ENCODE assay signal across 9 mouse cellular contexts in the genomic region with DNA sequence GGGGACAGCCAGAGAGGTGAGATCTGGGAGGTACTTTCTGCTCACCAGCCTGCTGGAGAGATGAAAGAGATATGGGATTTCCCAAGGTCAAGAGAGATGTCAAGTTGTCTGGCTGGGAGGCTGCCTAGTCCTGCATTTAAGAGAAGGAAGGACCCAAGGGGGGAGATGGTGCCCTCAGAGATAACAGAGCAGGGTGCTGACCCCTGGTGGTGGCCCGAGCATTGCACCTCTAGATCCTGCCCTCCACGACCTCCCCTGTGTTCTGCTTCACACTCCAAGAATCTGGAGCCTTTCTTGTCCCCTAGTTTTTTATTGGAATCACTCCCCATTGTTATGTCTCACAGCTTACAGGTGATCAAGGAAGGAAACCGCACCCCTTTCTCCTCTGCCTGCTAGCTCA. TPM values are rescaled to one million over a fixed set of nuclear protein-coding genes. Genes with fewer than 3 reads are reported as not detected.
A peak's percentile ranks its signal among the peaks of the same experiment; 100 is the strongest.
DNase-seq lines count a peak whose midpoint lies in the region; ATAC-seq and TF ChIP-seq lines count a peak whose summit lies in the region.
"Had no signal": no experiment of that assay in that cellular context is flagged by ENCODE, and none has a peak within 500 bp of the region (broad histone marks: within the 10 kb centered on the region; RNA-seq: fewer than 3 reads in every experiment).

No protein-coding gene starts in this region.

- intact Hi-C loops in left cerebral cortex, postnatal 4 days (cut with DNase I): no loop called here
- intact Hi-C loops in gastrocnemius, postnatal 36 days (cut with DNase I): loop anchor here (2.0 kb wide), 1 partner anchor 16 kb away; no protein-coding TSS in a partner anchor

- peaks cover 5 to 43% of the 10 kb centered on the region in 2 experiments for H3K4me1 ChIP-seq in ES-E14 (ENCODE audit: control insufficient read depth in 2 of 2, insufficient read depth in 2 of 2, low read length in 2 of 2, poor library complexity in 1 of 2)
- peaks cover 5% of the 10 kb centered on the region; the same call in 1 of the 2 replicates for H3K4me1 ChIP-seq in bone marrow macrophage, adult 2 months (ENCODE audit: control insufficient read depth, insufficient read depth, low read length)
- H3K4me1 ChIP-seq in lung, embryonic 14.5 days (ENCODE audit: insufficient read depth): peaks cover 6% of the 10 kb centered on the region; the same call in 1 of the 2 replicates
- peaks cover 47% of the 10 kb centered on the region for H3K4me1 ChIP-seq in stomach, embryonic 15.5 days
- H3K4me1 ChIP-seq in forebrain, embryonic 12.5 days: peaks cover 24% of the 10 kb centered on the region

- H3K9ac ChIP-seq in ES-E14 (ENCODE audit: insufficient read depth, low read depth, low read length, poor library complexity, severe bottlenecking): no peak overlapping the region
- no peak overlapping the region for H3K9ac ChIP-seq in lung, embryonic 14.5 days
- H3K9ac ChIP-seq in stomach, embryonic 15.5 days: no peak overlapping the region
- H3K9ac ChIP-seq in forebrain, embryonic 12.5 days: no peak overlapping the region
- H3K9ac ChIP-seq: neural tube, embryonic 13.5 days had no signal

- in situ Hi-C loops in ES-E14 (cut with MboI; ENCODE audit: low sequenced_read_pairs in 2 of 2, unreplicated experiment in 2 of 2): no loop called here

- H3K4me2 ChIP-seq in lung, embryonic 14.5 days: no peak overlapping the region
- no peak overlapping the region for H3K4me2 ChIP-seq in stomach, embryonic 15.5 days
- H3K4me2 ChIP-seq in forebrain, embryonic 12.5 days: no peak overlapping the region
- H3K4me2 ChIP-seq: neural tube, embryonic 13.5 days had no signal

- H3K27ac ChIP-seq in ES-E14 (ENCODE audit: insufficient read depth, low read depth, low read length, poor library complexity, severe bottlenecking): no peak overlapping the region
- H3K27ac ChIP-seq in bone marrow macrophage, adult 2 months (ENCODE audit: insufficient read depth, low read depth, low read length): no peak overlapping the region
- no peak overlapping the region for H3K27ac ChIP-seq in lung, embryonic 14.5 days (ENCODE audit: low read depth)
- H3K27ac ChIP-seq in stomach, embryonic 15.5 days: peak overlapping the region; percentile 89; the same call in 1 of the 2 replicates
- no peak overlapping the region for H3K27ac ChIP-seq in forebrain, embryonic 12.5 days
- H3K27ac ChIP-seq: neural tube, embryonic 13.5 days had no signal

- peak; percentile 73 for DNase-seq in left cerebral cortex, postnatal 4 days
- DNase-seq in left cerebral cortex, adult 11 months (ENCODE audit: low spot score): no peak
- DNase-seq in ES-E14 (ENCODE audit: low read depth, low spot score): peak; percentile 65
- peak; percentile 70 for DNase-seq in gastrocnemius, postnatal 36 days
- DNase-seq in lung, embryonic 14.5 days: peak; percentile 83

- 13% methylated on average over 3 of the region's 3 CpGs for whole genome bisulfite sequencing in lung, embryonic 14.5 days
- 8% methylated on average over 3 of the region's 3 CpGs for WGBS in stomach, embryonic 15.5 days
- WGBS in forebrain, embryonic 12.5 days: 6% methylated on average over 3 of the region's 3 CpGs

- no peak overlapping the region for H3K4me3 ChIP-seq in ES-E14 (ENCODE audit: insufficient read depth in 1 of 2, low read depth in 1 of 2, low read length in 2 of 2, poor library complexity in 1 of 2, severe bottlenecking in 1 of 2)
- no peak overlapping the region for H3K4me3 ChIP-seq in bone marrow macrophage, adult 2 months (ENCODE audit: insufficient read depth, low read length)
- no peak overlapping the region for H3K4me3 ChIP-seq in lung, embryonic 14.5 days (ENCODE audit: low read depth, low read length)
- no peak overlapping the region for H3K4me3 ChIP-seq in stomach, embryonic 15.5 days (replicated peaks)
- H3K4me3 ChIP-seq in forebrain, embryonic 12.5 days (replicated peaks): no peak overlapping the region
- H3K4me3 ChIP-seq: neural tube, embryonic 13.5 days had no signal

- 0 out of 2 replicates have a peak, but pooled peaks cover 3% of the 10 kb centered on the region for H3K27me3 ChIP-seq in lung, embryonic 14.5 days (ENCODE audit: insufficient read depth, low read length)
- no peaks in the 10 kb centered on the region for H3K27me3 ChIP-seq in stomach, embryonic 15.5 days (replicated peaks)
- peaks cover 30% of the 10 kb centered on the region; the same call in 1 of the 2 replicates for H3K27me3 ChIP-seq in forebrain, embryonic 12.5 days

- no peak for TF ChIP-seq POLR2A in bone marrow macrophage, adult 2 months (IDR thresholded peaks at IDR 0.05; ENCODE audit: borderline replicate concordance, low read depth, low read length)

- H3K36me3 ChIP-seq in ES-E14 (ENCODE audit: control insufficient read depth, insufficient read depth, low read length, poor library complexity, severe bottlenecking): peaks cover 3% of the 10 kb centered on the region; the same call in 1 of the 2 replicates
- peaks cover 8% of the 10 kb centered on the region; the same call in 1 of the 2 replicates for H3K36me3 ChIP-seq in lung, embryonic 14.5 days (ENCODE audit: insufficient read depth)
- H3K36me3 ChIP-seq in stomach, embryonic 15.5 days: no peaks in the 10 kb centered on the region
- no peaks in the 10 kb centered on the region; the same call in 1 of the 2 replicates for H3K36me3 ChIP-seq in forebrain, embryonic 12.5 days (replicated peaks)
- H3K36me3 ChIP-seq: neural tube, embryonic 13.5 days had no signal

- ATAC-seq in lung, embryonic 14.5 days (ENCODE audit: insufficient read depth): no peak
- ATAC-seq in stomach, embryonic 15.5 days (ENCODE audit: insufficient read depth, low FRiP score, low read depth): no peak
- no peak for ATAC-seq in forebrain, embryonic 12.5 days (ENCODE audit: low FRiP score)

- no peaks in the 10 kb centered on the region for H3K9me3 ChIP-seq in ES-E14 (ENCODE audit: control insufficient read depth, insufficient read depth, low read depth, low read length)
- no peaks in the 10 kb centered on the region for H3K9me3 ChIP-seq in lung, embryonic 14.5 days (ENCODE audit: low read depth, low read length)
- H3K9me3 ChIP-seq in stomach, embryonic 15.5 days: no peaks in the 10 kb centered on the region
- no peaks in the 10 kb centered on the region for H3K9me3 ChIP-seq in forebrain, embryonic 12.5 days
- H3K9me3 ChIP-seq: neural tube, embryonic 13.5 days had no signal

- peak; percentile 82 for TF ChIP-seq CTCF in bone marrow macrophage, adult 2 months (IDR thresholded peaks at IDR 0.05; ENCODE audit: low read depth, low read length)
- peak; percentile 86 for TF ChIP-seq CTCF in lung, embryonic 14.5 days (IDR thresholded peaks at IDR 0.05; ENCODE audit: low read depth)

TF ChIP-seq in ES-E14, 5 proteins besides CTCF, POLR2A, EP300 and RAD21:
- no peak for TF ChIP-seq ZNF384 (IDR thresholded peaks at IDR 0.05; ENCODE audit: low read depth, low read length)
- no peak for TF ChIP-seq HCFC1 (IDR thresholded peaks at IDR 0.05; ENCODE audit: borderline replicate concordance, insufficient read depth, low read length)
- no peak for TF ChIP-seq ZC3H11A (IDR thresholded peaks at IDR 0.05; ENCODE audit: borderline replicate concordance, low read depth, low read length)
- no peak for TF ChIP-seq MAFK (IDR thresholded peaks at IDR 0.05; ENCODE audit: insufficient read depth, low read depth, low read length)
TF ChIP-seq in ES-E14: peak in this region for 0.

RNA-seq across cellular contexts. Expression of gene Grasp, which starts 12.9 kb away (rescaled TPM):
- 10 to 100 TPM; 12.3 to 13.5 TPM for total RNA-seq in left cerebral cortex, postnatal 4 days (2021)
- total RNA-seq in ES-E14 (2012; rRNA removed): 10.8 and 12.9 TPM in 2 replicates
- 0.40 TPM in 1 of 2 replicates, not detected in the other for polyA plus RNA-seq in bone marrow macrophage, adult 2 months (2012; ENCODE audit: insufficient read depth, insufficient read length, missing spikeins)
- total RNA-seq in gastrocnemius, postnatal 36 days (2021): 1 to 10 TPM; 5.7 to 6.3 TPM
- 7.8 and 10.4 TPM in 2 replicates for polyA plus RNA-seq in lung, embryonic 14.5 days (2014; fragmentation: Nextera tagmentation; extraction: Ambion mirVana)
- polyA plus RNA-seq in stomach, embryonic 15.5 days (2015; fragmentation: Nextera tagmentation; extraction: Ambion mirVana): 6.0 and 7.3 TPM in 2 replicates
- polyA plus RNA-seq in forebrain, embryonic 12.5 days (2016; fragmentation: Nextera tagmentation; extraction: Ambion mirVana): 4.1 and 4.7 TPM in 2 replicates

RNA-seq across cellular contexts. Expression of gene Nr4a1, which starts 17.2 kb away (rescaled TPM):
- 10 to 100 TPM; 20.1 to 22.6 TPM for total RNA-seq in left cerebral cortex, postnatal 4 days (2021)
- total RNA-seq in ES-E14 (2012; rRNA removed): 8.5 and 12.1 TPM in 2 replicates
- polyA plus RNA-seq in bone marrow macrophage, adult 2 months (2012; ENCODE audit: insufficient read depth, insufficient read length, missing spikeins): 8.8 and 8.9 TPM in 2 replicates
- 100 to 1,000 TPM; 152 to 202 TPM for total RNA-seq in gastrocnemius, postnatal 36 days (2021)
- polyA plus RNA-seq in lung, embryonic 14.5 days (2014; fragmentation: Nextera tagmentation; extraction: Ambion mirVana): 8.8 TPM in 2 replicates
- polyA plus RNA-seq in stomach, embryonic 15.5 days (2015; fragmentation: Nextera tagmentation; extraction: Ambion mirVana): 10.6 and 11.2 TPM in 2 replicates
- 2.9 and 3.6 TPM in 2 replicates for polyA plus RNA-seq in forebrain, embryonic 12.5 days (2016; fragmentation: Nextera tagmentation; extraction: Ambion mirVana)

RNA-seq across cellular contexts. Expression of gene Atg101, which starts 47.2 kb away (rescaled TPM):
- total RNA-seq in left cerebral cortex, postnatal 4 days (2021): 10 to 100 TPM; 36.5 to 37.1 TPM
- total RNA-seq in ES-E14 (2012; rRNA removed): 116 and 119 TPM in 2 replicates
- polyA plus RNA-seq in bone marrow macrophage, adult 2 months (2012; ENCODE audit: insufficient read depth, insufficient read length, missing spikeins): 36.4 and 39.1 TPM in 2 replicates
- 10 to 100 TPM; 30.6 to 32.6 TPM for total RNA-seq in gastrocnemius, postnatal 36 days (2021)
- 59.1 and 64.7 TPM in 2 replicates for polyA plus RNA-seq in lung, embryonic 14.5 days (2014; fragmentation: Nextera tagmentation; extraction: Ambion mirVana)
- polyA plus RNA-seq in stomach, embryonic 15.5 days (2015; fragmentation: Nextera tagmentation; extraction: Ambion mirVana): 66.0 and 66.4 TPM in 2 replicates
- 61.9 and 63.2 TPM in 2 replicates for polyA plus RNA-seq in forebrain, embryonic 12.5 days (2016; fragmentation: Nextera tagmentation; extraction: Ambion mirVana)

RNA-seq across cellular contexts. Expression of gene 6030408B16Rik, which starts 56.1 kb away (rescaled TPM):
- total RNA-seq in left cerebral cortex, postnatal 4 days (2021): under 1 TPM in 1 of 2 experiments, not detected in 1; 0.56 TPM
- 0.22 and 0.32 TPM in 2 replicates for total RNA-seq in ES-E14 (2012; rRNA removed)
- polyA plus RNA-seq in bone marrow macrophage, adult 2 months (2012; ENCODE audit: insufficient read depth, insufficient read length, missing spikeins): not detected in 2 replicates
- total RNA-seq in gastrocnemius, postnatal 36 days (2021): under 1 TPM; 0.23 to 0.44 TPM
- polyA plus RNA-seq in lung, embryonic 14.5 days (2014; fragmentation: Nextera tagmentation; extraction: Ambion mirVana): 41.0 and 41.4 TPM in 2 replicates
- 9.5 and 11.6 TPM in 2 replicates for polyA plus RNA-seq in stomach, embryonic 15.5 days (2015; fragmentation: Nextera tagmentation; extraction: Ambion mirVana)
- 0.27 and 0.28 TPM in 2 replicates for polyA plus RNA-seq in forebrain, embryonic 12.5 days (2016; fragmentation: Nextera tagmentation; extraction: Ambion mirVana)
